Mouse (Mus musculus) layer of hippocampus, adult 18-20 months (tissue): ENCODE measurements around the gene Lrp6. TPM values are rescaled to one million over a fixed set of nuclear protein-coding genes. Genes with fewer than 3 reads are reported as not detected.

Experiments
- DNase-seq, 2 experiments: peaks; one replicate each; pipeline ENCODE4 v3.0.0; 2022; ENCODE audit warnings: low spot score in 2 of 2
- total RNA-seq, 2 experiments: library from RNA; stranded (reverse); gene quantifications; 2 replicates each; pipeline ENCODE4 v1.2.3; 2021

Lrp6 gene
- total RNA-seq, 2 experiments from 2014 or later: 48.8 to 52.6 TPM

GRCm38 (mm10) chr6:134440023-134440422, 126.7 kb downstream of the Lrp6 start:
- DNase-seq: no peak

DNA sequence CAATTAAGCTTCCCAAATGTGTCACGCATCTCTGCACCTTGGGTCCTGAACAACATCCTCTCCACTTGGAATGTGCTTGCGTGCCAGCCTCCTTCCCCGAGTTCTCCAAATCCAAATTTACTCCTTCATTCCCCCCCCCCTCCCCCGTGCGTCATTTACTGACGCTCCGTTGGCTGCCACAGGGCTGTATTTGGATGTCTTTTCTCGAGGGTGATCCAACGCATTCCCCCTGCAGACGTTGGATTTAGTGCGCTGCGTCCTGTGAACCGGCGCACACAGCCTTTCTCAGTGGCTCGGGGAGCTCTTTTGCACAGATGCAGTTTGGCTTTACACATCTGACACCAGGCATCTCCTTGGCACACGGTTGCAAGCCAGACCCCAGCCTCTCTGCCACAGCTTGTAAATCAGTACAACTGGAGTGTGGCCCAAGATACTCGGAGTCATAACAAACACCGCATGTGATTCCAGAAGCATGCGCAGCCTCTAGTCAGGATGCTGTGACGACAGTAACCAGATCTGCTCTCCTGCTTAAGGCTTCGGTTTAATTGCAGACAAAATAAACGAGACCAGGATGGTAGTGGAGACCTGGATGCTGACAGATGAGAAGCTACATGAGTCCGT, 127.3 kb downstream of the Lrp6 start:
- DNase-seq: peak; percentile 26 to 60

GRCm38 (mm10) chr6:134436955-134437354, 129.8 kb downstream of the Lrp6 start:
- no peak for DNase-seq

DNA sequence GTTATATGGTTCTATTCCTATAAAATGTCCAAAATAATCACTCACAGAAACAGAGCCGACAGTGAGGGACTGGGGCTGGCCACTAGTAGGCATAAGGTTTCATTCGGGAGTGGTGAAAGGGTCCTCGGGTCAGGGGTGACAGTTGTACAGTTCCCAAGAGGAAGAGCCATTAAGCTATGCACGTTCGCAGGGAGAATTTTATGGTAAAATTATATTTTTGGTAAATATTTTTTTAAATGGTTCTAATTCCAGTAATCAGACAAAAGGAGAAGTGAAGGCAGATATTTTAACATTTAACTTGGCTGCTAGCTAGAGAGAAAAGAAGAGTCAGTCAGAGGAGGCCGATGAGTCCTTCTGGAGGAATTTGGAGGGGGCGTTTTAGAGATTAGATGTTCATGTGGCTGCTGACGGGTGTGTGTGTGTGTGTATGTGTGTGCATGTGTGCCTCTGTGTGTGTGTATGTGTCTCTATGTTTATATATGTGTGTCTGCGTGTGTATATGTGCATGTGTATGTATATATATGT, 131.8 kb downstream of the Lrp6 start:
- no peak for DNase-seq

DNA sequence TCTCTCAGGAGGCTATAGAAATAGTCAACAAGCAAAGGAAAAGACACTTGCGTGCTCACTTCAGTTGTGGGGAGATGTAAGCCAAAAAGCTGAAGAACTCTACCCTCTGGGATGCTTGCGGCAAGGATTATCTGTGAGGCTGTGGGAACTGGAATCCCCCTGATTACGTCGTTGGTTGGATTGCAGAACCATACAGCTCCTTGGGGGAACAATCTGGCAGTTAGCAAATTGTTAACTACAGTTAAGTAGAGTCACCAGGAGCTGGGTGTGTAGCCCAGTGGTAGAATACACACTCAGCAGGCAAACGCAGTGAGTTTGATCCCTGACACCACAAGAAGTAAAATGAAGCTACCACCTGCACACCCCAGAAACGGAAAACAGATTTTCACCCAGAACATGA, 132.7 kb downstream of the Lrp6 start:
- DNase-seq: no peak

DNA sequence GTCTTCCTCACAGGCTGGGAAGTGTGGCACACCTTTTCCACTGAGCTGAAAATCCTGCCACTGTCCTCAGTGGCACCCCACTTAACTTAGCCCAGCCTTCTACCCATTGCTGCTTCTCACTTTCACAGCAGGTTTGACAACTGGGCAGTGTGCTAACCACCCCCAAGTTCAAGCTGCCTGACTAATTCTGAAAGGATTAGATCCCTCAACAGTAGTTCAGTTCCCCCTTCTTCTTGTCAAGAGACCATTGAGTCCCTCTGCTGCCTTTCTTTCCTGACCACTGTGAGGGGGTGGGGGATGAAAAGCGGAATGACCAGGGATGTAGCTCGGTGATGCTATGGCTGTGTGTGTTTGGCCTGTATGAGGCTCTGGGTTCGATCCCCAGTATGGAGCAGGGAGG, 133.5 kb downstream of the Lrp6 start:
- DNase-seq: no peak

- DNase-seq: no peak
Observed at GRCm38 (mm10) chr6:134431583-134431982, 135.2 kb downstream of the Lrp6 start.

DNA sequence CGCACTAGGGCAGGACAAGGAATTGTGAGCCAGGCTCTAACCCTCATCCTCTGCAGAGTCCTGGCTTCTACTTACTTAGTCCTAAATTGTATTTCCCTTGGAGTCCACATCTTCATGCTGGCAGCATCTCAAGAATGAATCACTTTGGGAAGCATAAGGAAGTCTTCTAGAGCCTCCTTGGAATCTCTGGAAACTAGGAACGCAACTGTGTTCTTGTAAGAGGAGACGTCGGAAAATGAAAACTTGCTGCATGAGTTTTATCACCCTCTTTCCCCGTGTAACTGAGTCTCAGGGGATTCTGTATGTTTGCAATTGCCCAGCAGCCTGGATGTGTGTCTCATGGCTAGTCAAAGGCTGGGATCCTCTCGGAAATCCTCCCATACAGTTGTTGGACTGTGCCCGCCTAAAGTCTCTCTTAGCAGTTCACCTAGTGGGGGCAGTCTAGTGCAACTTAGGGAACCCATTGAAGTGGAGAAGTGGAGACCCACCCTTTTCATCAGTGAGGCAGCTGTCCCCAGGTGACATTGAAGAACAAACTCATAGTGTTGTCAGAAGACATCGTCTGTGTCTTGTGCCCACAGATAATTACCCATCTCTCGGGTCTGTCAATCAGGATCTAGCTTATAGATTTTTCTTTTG, 136.5 kb downstream of the Lrp6 start:
- no peak for DNase-seq

- no peak for DNase-seq
Observed at GRCm38 (mm10) chr6:134428455-134428854, 138.3 kb downstream of the Lrp6 start.

DNA sequence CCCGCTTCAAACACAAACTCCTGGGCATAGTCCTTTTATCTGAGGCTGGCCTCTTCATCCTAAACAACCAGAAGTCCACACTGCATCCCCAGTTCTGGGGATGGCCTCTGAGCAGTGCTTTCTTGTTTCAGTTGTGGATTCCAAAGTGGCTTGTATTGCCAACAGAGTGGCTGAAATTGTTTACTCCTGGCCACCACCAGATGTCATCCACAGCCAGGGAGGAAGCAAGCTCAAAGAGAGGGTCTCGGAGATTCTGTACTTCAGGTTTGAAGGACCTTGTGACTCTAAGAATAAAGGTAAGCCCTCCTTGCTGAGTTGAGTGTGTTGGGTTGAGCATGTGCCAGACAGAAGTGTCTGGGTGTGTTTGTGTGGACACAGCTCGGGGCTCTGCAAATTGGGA, 139.6 kb downstream of the Lrp6 start:
- no peak for DNase-seq

DNA sequence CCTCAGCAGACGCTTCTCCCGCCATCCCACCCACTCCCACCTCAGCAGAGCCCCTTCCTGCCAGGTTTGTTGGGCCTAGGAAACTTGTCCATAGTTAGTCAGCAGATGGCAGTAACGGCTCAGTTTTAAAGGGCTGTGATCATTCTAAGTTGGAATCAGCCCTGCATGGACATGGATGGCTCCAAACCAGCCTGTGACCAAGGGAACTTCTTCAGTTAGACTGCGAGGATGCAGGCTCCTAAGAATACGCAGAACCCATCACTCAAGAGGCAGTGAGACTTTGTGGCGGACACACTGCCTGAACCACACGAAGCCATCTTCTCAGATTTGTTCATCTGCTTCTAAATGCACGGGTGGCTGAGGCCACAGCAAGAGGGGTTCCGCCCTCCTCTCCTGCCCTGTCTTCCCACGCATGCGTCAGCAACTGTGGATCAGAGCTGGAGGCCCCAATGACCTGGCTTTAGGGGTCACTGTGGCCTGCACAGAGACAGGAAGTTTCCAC, 141.5 kb downstream of the Lrp6 start:
- peak; percentile 48 to 84 for DNase-seq

DNA sequence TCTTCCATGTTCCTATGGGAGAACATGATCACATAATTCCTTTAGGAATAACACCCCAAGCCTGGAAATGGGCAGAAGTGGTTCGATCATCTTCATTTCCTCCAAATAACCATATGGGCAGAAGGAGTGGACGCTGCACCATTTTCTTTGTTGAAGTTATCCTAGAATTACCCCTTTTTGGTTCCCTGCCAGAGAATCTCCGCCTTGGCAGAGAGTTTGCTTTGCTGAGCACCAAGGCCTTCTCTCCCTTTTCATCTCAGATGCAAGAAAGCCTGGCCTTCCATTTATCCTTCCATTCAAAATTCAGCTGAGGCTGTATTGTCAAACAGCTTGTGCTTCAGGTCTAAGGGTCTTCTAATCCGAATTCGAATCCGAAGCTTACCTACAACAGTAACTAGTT, 144.8 kb downstream of the Lrp6 start:
- DNase-seq: no peak

- no peak for DNase-seq
Observed at GRCm38 (mm10) chr6:134420375-134420774, 146.4 kb downstream of the Lrp6 start.

- DNase-seq: no peak
Observed at GRCm38 (mm10) chr6:134417886-134418285, 148.9 kb downstream of the Lrp6 start.

DNA sequence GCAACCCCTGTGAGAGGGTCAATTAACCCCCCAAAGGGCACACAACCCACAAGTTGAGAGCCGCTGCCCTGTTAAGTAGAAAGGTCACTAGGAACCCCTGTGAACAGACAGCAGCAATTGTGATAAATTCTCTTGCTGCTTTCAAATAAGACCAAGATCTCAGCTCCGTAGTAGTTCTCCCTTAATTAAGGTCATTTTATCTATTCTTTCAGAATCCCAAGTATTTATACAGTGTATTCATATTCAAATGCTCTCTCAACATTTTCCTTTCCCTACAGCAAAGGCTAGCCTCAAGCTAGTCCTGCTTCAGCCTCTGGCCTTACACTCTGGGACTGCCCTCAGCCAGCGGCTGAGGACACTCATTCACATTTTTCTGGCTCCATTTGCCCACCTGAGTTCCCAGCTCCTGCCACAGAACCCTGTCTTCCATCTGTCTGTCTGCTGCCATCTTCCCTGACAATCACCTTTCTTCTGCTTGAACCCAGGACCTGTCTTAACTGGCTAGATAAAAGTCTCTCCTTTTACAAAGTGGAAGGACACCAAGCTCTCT, 150.1 kb downstream of the Lrp6 start:
- no peak for DNase-seq

DNA sequence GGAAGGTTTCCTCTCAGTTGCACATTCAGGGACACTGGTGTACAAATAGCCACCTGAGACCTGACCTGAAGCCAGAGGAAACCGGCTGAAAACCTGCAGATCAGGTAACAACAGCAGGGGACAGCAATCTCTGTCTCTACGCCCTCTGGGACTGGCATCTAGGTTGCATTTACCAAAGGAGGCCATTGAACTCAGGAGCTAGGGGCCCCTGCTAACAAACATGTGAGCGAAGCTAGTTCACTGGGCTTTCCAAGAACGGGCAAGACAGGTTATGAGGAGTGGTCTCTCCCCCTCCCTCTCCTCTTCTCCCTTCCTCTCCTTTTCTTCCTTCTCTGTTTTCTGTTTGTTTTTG, 152.3 kb downstream of the Lrp6 start:
- DNase-seq: no peak

GRCm38 (mm10) chr6:134413706-134414531, 152.8 kb downstream of the Lrp6 start:
- no peak for DNase-seq

DNA sequence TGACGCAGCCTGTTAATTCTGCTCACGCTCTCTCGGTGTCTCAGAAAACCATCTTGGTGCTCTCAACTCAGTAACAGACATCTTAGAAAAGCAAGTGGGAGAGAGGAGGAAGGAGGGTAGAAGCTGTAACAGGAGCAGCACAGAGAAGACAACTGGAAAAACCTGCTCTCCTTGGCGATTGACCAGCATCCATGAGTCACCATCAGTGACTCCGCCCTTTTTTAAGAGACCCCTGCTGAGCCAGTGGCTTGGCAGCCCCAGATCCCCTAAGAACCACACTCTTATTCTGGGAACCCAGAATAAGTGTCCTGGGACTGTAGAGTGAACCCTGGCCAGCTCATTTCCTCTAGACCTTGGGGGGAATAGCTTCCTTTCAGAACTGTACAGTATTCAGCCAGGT, 159.5 kb downstream of the Lrp6 start:
- no peak for DNase-seq

DNA sequence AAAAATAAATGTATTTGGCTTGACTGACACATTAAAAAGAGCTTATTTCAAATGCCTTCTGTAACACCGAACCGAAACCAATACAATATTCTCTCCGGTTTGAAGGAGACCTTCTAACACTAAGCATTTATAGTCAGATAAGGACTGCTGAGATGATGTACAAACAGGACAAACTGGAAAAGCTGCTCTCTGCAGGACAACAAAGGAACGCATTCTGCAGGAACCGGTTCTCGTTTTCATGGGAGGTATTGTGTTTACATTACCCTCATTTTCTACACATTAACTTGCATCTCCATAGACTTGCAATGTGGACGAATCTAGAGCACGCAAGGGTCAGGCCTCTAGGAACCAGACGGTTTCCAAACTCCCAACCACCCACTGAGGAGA, 163.1 kb downstream of the Lrp6 start:
- DNase-seq: no peak

DNA sequence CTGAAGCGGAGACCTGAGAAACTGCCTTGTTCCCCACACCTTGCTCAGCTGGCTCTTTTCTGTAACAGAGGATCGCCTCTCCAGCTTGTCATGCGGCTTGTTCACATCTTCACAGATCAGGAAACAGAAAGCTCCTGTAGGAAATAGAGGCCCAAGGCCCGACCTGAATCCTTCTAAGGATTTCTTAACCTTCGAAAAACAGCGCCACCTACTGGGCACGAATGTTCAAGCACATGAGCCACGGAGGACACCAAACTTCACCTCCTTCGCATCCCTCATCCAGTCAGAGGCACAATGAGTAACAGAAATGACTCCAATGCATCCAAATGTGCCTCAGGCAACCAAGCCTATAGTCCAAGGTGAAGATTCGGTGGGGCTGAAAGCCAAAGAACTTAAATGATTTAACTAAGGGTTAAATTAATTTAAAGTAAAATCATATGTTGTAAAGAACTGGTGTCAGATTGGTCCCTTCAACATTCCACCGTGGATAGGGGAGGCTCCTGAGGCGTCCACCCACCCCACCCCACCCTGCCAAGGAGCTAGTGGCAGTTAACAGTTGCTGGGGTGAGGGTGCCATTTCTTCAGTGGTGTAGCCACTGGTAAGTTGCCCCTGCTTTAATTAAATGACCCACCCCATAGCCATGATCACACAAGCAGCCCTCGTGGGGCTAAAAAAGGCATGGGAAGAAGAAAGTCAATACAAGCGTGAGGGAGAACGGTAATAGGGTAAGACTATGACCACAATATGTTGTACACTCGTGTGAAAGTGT, 163.7 kb downstream of the Lrp6 start:
- DNase-seq: peak in 1 of 2 experiments; percentile 67
